Mouse (Mus musculus) erythroid progenitor cell, adult 5-6 weeks (primary cell): ENCODE data around the gene Ube2e3. TPM values are rescaled to one million over a fixed set of nuclear protein-coding genes. Genes with fewer than 3 reads are reported as not detected.

Experiments used
- ATAC-seq: replicated peaks from 2 replicates; pipeline ENCODE4 v1.8.0; 2016; ENCODE audit warnings: moderate number of reproducible peaks, mild to moderate bottlenecking, moderate TSS enrichment, inconsistent platforms; ENCODE audit not compliant: poor library complexity, low FRiP score, severe bottlenecking
- total RNA-seq, 2 experiments: library from RNA; stranded (forward) in 1 of 2; stranded (reverse) in 1 of 2; fragments of 150-400 nt in 1 of 2; fragments of 186-747, 209-891 nt in 1 of 2; gene quantifications; 2 replicates each; pipeline versions ENCODE4 v1.2.3 to v1.2.4; 2015 to 2017; ENCODE audit warnings: low replicate concordance in 2 of 2

Ube2e3 gene
- total RNA-seq, 2 experiments from 2014 or later: 122 to 153 TPM

- no peak for ATAC-seq
Observed at GRCm38 (mm10) chr2:78876002-78876401, 8.1 kb downstream of the Ube2e3 start.

- ATAC-seq: peak; percentile 46
Observed at GRCm38 (mm10) chr2:78882068-78882467, 14.1 kb downstream of the Ube2e3 start.

GRCm38 (mm10) chr2:78882743-78883433 lies 15.0 kb downstream of the Ube2e3 start:
- ATAC-seq: peak; percentile 97

- no peak for ATAC-seq
Observed at GRCm38 (mm10) chr2:78886446-78886845, 18.5 kb downstream of the Ube2e3 start.

- no peak for ATAC-seq
Observed at GRCm38 (mm10) chr2:78888190-78888589, 20.3 kb downstream of the Ube2e3 start.

- no peak for ATAC-seq
Observed at GRCm38 (mm10) chr2:78895216-78895615, 27.3 kb downstream of the Ube2e3 start.

- ATAC-seq: no peak
Observed at GRCm38 (mm10) chr2:78905916-78906315, 38.0 kb downstream of the Ube2e3 start.

- ATAC-seq: no peak
Observed at GRCm38 (mm10) chr2:78911516-78911915, 43.6 kb downstream of the Ube2e3 start.

- ATAC-seq: no peak
Observed at GRCm38 (mm10) chr2:78914861-78915260, 46.9 kb downstream of the Ube2e3 start.

- no peak for ATAC-seq
Observed at GRCm38 (mm10) chr2:78922980-78923674, 55.2 kb downstream of the Ube2e3 start.

GRCm38 (mm10) chr2:78925807-78926206 lies 57.9 kb downstream of the Ube2e3 start:
- no peak for ATAC-seq

- ATAC-seq: no peak
Observed at GRCm38 (mm10) chr2:78927625-78928024, 59.7 kb downstream of the Ube2e3 start.

- ATAC-seq: no peak
Observed at GRCm38 (mm10) chr2:78928080-78928479, 60.2 kb downstream of the Ube2e3 start.

GRCm38 (mm10) chr2:78931358-78931757 lies 63.4 kb downstream of the Ube2e3 start:
- ATAC-seq: peak; percentile 61; the same call in 1 of the 2 replicates

- ATAC-seq: no peak
Observed at GRCm38 (mm10) chr2:78959451-78959850, 91.5 kb downstream of the Ube2e3 start.

GRCm38 (mm10) chr2:78960288-78960687 lies 92.4 kb downstream of the Ube2e3 start:
- ATAC-seq: no peak

GRCm38 (mm10) chr2:78961023-78961422 lies 93.1 kb downstream of the Ube2e3 start:
- no peak for ATAC-seq

- no peak for ATAC-seq
Observed at GRCm38 (mm10) chr2:78961580-78961979, 93.7 kb downstream of the Ube2e3 start.

- no peak for ATAC-seq
Observed at GRCm38 (mm10) chr2:78964995-78965394, 97.1 kb downstream of the Ube2e3 start.

- no peak for ATAC-seq
Observed at GRCm38 (mm10) chr2:78965396-78965795, 97.5 kb downstream of the Ube2e3 start.

- no peak for ATAC-seq
Observed at GRCm38 (mm10) chr2:78970088-78970487, 102.2 kb downstream of the Ube2e3 start.
